Mouse (Mus musculus) embryonic fibroblast, embryonic 13.5 days (primary cell): ENCODE measurements around the gene BC049715.

ENCODE experiments used
- CTCF ChIP-seq: IDR thresholded peaks from 2 replicates; pipeline ENCODE4 v1.5.1; 2011; ENCODE audit warnings: mild to moderate bottlenecking, control low read depth, low read length, moderate library complexity, borderline replicate concordance; ENCODE audit not compliant: insufficient read depth
- POLR2A ChIP-seq: IDR thresholded peaks from 2 replicates; pipeline ENCODE4 v1.6.1; 2011; ENCODE audit warnings: low read depth, mild to moderate bottlenecking, control low read depth, low read length, moderate library complexity

DNA sequence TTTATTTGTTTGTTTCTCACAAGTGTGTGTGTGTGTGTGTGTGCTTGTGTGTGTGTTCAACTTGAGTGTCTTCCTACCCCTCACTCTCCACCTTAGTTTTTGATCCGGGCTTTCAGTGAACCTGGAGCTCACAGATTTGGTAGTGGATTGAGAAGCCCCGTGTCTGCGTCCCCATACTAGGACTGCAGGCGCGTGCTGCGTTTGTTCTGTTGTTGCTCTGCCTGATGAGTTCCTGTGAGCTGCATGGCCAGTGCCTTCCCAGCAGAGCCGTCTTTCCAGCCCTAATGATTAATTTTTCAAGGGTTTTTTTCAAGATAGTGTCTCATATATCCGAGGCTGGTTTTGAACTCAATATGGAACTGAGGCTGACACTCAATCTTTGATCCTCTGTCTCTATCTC, 31.0 kb downstream of the BC049715 start:
- TF ChIP-seq CTCF (no peak), POLR2A (no peak)
